Mouse (Mus musculus): ENCODE results near the gene Timm44. TPM values are rescaled to one million over a fixed set of nuclear protein-coding genes. Genes with fewer than 3 reads are reported as not detected.

Gene Timm44
- polyA plus RNA-seq, 1 experiment: 45.6 TPM

- Histone ChIP-seq H3K79me2 (ENCODE audit: control insufficient read depth, insufficient read depth) (peaks cover 20% of the 10 kb centered on the region), H3K27me3 (ENCODE audit: control insufficient read depth, insufficient read depth, insufficient read length) (no peaks in the 10 kb centered on the region), H3ac (ENCODE audit: control insufficient read depth, insufficient read length) (no peak overlapping the region), H3K36me3 (ENCODE audit: control insufficient read depth, insufficient read depth) (peaks cover 11% of the 10 kb centered on the region), H3K4me3 (no peak overlapping the region), H3K4me2 (ENCODE audit: low read depth) (no peak overlapping the region)
- TF ChIP-seq CEBPB (IDR thresholded peaks at IDR 0.05; ENCODE audit: insufficient read depth, poor library complexity, severe bottlenecking) (no peak), E2F4 (IDR thresholded peaks at IDR 0.05; ENCODE audit: insufficient read depth) (no peak), USF1 (IDR thresholded peaks at IDR 0.05; ENCODE audit: low read depth) (no peak), MAX (IDR thresholded peaks at IDR 0.05; ENCODE audit: low read depth) (no peak), TCF12 (IDR thresholded peaks at IDR 0.05; ENCODE audit: insufficient read depth, poor library complexity, severe bottlenecking) (no peak), TCF3 (IDR thresholded peaks at IDR 0.05; ENCODE audit: insufficient read length, low read depth) (no peak), MYOG (IDR thresholded peaks at IDR 0.05; ENCODE audit: control insufficient read depth in 1 of 3, insufficient read depth in 1 of 3, insufficient read length in 2 of 3, low read depth in 2 of 3) (no peak), POLR2AphosphoS2 (IDR thresholded peaks at IDR 0.05; ENCODE audit: insufficient read length, low read depth) (no peak), MYOD1 (IDR thresholded peaks at IDR 0.05; ENCODE audit: control insufficient read depth in 1 of 3, insufficient read length in 2 of 3, low read depth in 2 of 3) (no peak), POLR2A (IDR thresholded peaks at IDR 0.05; ENCODE audit: insufficient read length, low read depth) (no peak), SRF (IDR thresholded peaks at IDR 0.05; ENCODE audit: control insufficient read depth, insufficient read length, low read depth) (no peak), REST (IDR thresholded peaks at IDR 0.05; ENCODE audit: insufficient read depth, insufficient read length) (no peak)
Observed at GRCm38 (mm10) chr8:4245061-4245460, 30.7 kb downstream of the Timm44 start.

- peak overlapping the region; percentile 89 for H3K4me3 ChIP-seq
- H3K27me3 ChIP-seq (ENCODE audit: control insufficient read depth, insufficient read depth, insufficient read length): no peaks in the 10 kb centered on the region
- peak; percentile 15 for TF ChIP-seq POLR2AphosphoS2 (IDR thresholded peaks at IDR 0.05; ENCODE audit: insufficient read length, low read depth)
- no peak for TF ChIP-seq POLR2A (IDR thresholded peaks at IDR 0.05; ENCODE audit: insufficient read length, low read depth)
- H3ac ChIP-seq (ENCODE audit: control insufficient read depth, insufficient read length): peak overlapping the region; percentile 76
- H3K36me3 ChIP-seq (ENCODE audit: control insufficient read depth, insufficient read depth): peaks cover 6% of the 10 kb centered on the region
- H3K4me2 ChIP-seq (ENCODE audit: low read depth): peak overlapping the region; percentile 79
- H3K79me2 ChIP-seq (ENCODE audit: control insufficient read depth, insufficient read depth): peaks cover 31% of the 10 kb centered on the region
Observed at GRCm38 (mm10) chr8:4239193-4239890, 36.4 kb downstream of the Timm44 start.

- TF ChIP-seq TCF3 (IDR thresholded peaks at IDR 0.05; ENCODE audit: insufficient read length, low read depth) (no peak), SRF (IDR thresholded peaks at IDR 0.05; ENCODE audit: control insufficient read depth, insufficient read length, low read depth) (peak; percentile 64), MAX (IDR thresholded peaks at IDR 0.05; ENCODE audit: low read depth) (no peak), MYOD1 (IDR thresholded peaks at IDR 0.05; ENCODE audit: control insufficient read depth in 1 of 3, insufficient read length in 2 of 3, low read depth in 2 of 3) (peak in 1 of 3 experiments; percentile 65), USF1 (IDR thresholded peaks at IDR 0.05; ENCODE audit: low read depth) (no peak), E2F4 (IDR thresholded peaks at IDR 0.05; ENCODE audit: insufficient read depth) (no peak), POLR2AphosphoS2 (IDR thresholded peaks at IDR 0.05; ENCODE audit: insufficient read length, low read depth) (peak; percentile 96), REST (IDR thresholded peaks at IDR 0.05; ENCODE audit: insufficient read depth, insufficient read length) (no peak), POLR2A (IDR thresholded peaks at IDR 0.05; ENCODE audit: insufficient read length, low read depth) (peak; percentile 78), MYOG (IDR thresholded peaks at IDR 0.05; ENCODE audit: control insufficient read depth in 1 of 3, insufficient read depth in 1 of 3, insufficient read length in 2 of 3, low read depth in 2 of 3) (peak in 2 of 3 experiments; percentile 39 to 46), CEBPB (IDR thresholded peaks at IDR 0.05; ENCODE audit: insufficient read depth, poor library complexity, severe bottlenecking) (no peak), TCF12 (IDR thresholded peaks at IDR 0.05; ENCODE audit: insufficient read depth, poor library complexity, severe bottlenecking) (no peak)
- H3K79me2 ChIP-seq (ENCODE audit: control insufficient read depth, insufficient read depth): peaks cover 31% of the 10 kb centered on the region
Observed at GRCm38 (mm10) chr8:4238434-4239192, 37.1 kb downstream of the Timm44 start, which contains the start of the genes Map2k7 and Gm49320. Gene Map2k7, plus strand, starts transcription at chr8:4238740. Gene Gm49320, plus strand, starts transcription at chr8:4238865.

GRCm38 (mm10) chr8:4237814-4238433 is 37.8 kb downstream of the Timm44 start:
- peak overlapping the region; percentile 89 for H3K4me3 ChIP-seq
- no peaks in the 10 kb centered on the region for H3K27me3 ChIP-seq (ENCODE audit: control insufficient read depth, insufficient read depth, insufficient read length)
- peak overlapping the region; percentile 76 for H3ac ChIP-seq (ENCODE audit: control insufficient read depth, insufficient read length)
- TF ChIP-seq REST (IDR thresholded peaks at IDR 0.05; ENCODE audit: insufficient read depth, insufficient read length) (no peak), USF1 (IDR thresholded peaks at IDR 0.05; ENCODE audit: low read depth) (no peak), TCF12 (IDR thresholded peaks at IDR 0.05; ENCODE audit: insufficient read depth, poor library complexity, severe bottlenecking) (no peak), E2F4 (IDR thresholded peaks at IDR 0.05; ENCODE audit: insufficient read depth) (no peak), CEBPB (IDR thresholded peaks at IDR 0.05; ENCODE audit: insufficient read depth, poor library complexity, severe bottlenecking) (no peak), POLR2A (IDR thresholded peaks at IDR 0.05; ENCODE audit: insufficient read length, low read depth) (no peak), TCF3 (IDR thresholded peaks at IDR 0.05; ENCODE audit: insufficient read length, low read depth) (no peak), MAX (IDR thresholded peaks at IDR 0.05; ENCODE audit: low read depth) (no peak), MYOG (IDR thresholded peaks at IDR 0.05; ENCODE audit: control insufficient read depth in 1 of 3, insufficient read depth in 1 of 3, insufficient read length in 2 of 3, low read depth in 2 of 3) (no peak)
- peak overlapping the region; percentile 91 for H3K4me2 ChIP-seq (ENCODE audit: low read depth)
- peaks cover 31% of the 10 kb centered on the region for H3K79me2 ChIP-seq (ENCODE audit: control insufficient read depth, insufficient read depth)
- peaks cover 6% of the 10 kb centered on the region for H3K36me3 ChIP-seq (ENCODE audit: control insufficient read depth, insufficient read depth)

More at GRCm38 (mm10) chr8:4238434-4239192, 37.1 kb downstream of the Timm44 start, which contains the start of the genes Map2k7 and Gm49320:
- Histone ChIP-seq H3K27me3 (ENCODE audit: control insufficient read depth, insufficient read depth, insufficient read length) (no peaks in the 10 kb centered on the region), H3K4me2 (ENCODE audit: low read depth) (peak within 1 kb of the TSS; percentile 91), H3K36me3 (ENCODE audit: control insufficient read depth, insufficient read depth) (peaks cover 6% of the 10 kb centered on the region), H3ac (ENCODE audit: control insufficient read depth, insufficient read length) (peak within 1 kb of the TSS; percentile 76), H3K4me3 (peak within 1 kb of the TSS; percentile 89)

All from myocyte (in vitro differentiated cells).